8 mouse cellular contexts compared by ENCODE assay signal in genomic region chr2:119873105-119873464, GRCm38 (mm10). TPM values are rescaled to one million over a fixed set of nuclear protein-coding genes. Genes with fewer than 3 reads are reported as not detected.
DNase-seq lines count a peak whose midpoint lies in the region; ATAC-seq and TF ChIP-seq lines count a peak whose summit lies in the region.

No protein-coding gene starts in this region.

- H3K27me3 ChIP-seq in hindbrain, embryonic 16.5 days (replicated peaks; ENCODE audit: control insufficient read depth, insufficient read depth, low read length), result 0 out of 2 replicates have a peak, but pooled peaks cover 2% of the 10 kb centered on the region

- H3K4me3 ChIP-seq in gastrocnemius, adult 2 months, result peak overlapping the region; percentile 75
- peak overlapping the region; percentile 69 for H3K4me3 ChIP-seq in hindbrain, embryonic 16.5 days (ENCODE audit: low read length)

- peak overlapping the region; percentile 90 for H3K27ac ChIP-seq in gastrocnemius, adult 2 months
- H3K27ac ChIP-seq in hindbrain, embryonic 16.5 days (ENCODE audit: low read depth, low read length), result peak overlapping the region; percentile 95

- H3K4me2 ChIP-seq in hindbrain, embryonic 16.5 days (ENCODE audit: low read length), result peak overlapping the region; percentile 92

- under 1% methylated on average over 37 of the region's 39 CpGs for WGBS in hindbrain, embryonic 16.5 days

- peak overlapping the region; percentile 81 for H3K9ac ChIP-seq in hindbrain, embryonic 16.5 days (ENCODE audit: low read depth, low read length)

- intact Hi-C loops in gastrocnemius, adult 2 months (cut with DNase I), result no loop called here

- DNase-seq in gastrocnemius, adult 2 months, result peak; percentile 94
- DNase-seq in left cerebral cortex, adult 18-20 months (ENCODE audit: low spot score in 2 of 2), result peak; percentile 83 to 84
- peak; percentile 85 to 92 for DNase-seq in lung, postnatal 4 days
- peak; percentile 76 for DNase-seq in retina, postnatal 7 days (ENCODE audit: low read depth, low spot score)
- DNase-seq in thymus, postnatal 4 days, result peak; percentile 86

- ATAC-seq in activated CD4-positive, CD25-positive, alpha-beta regulatory T cell, adult 4 months, result peak; percentile 43
- ATAC-seq in common myeloid progenitor, adult 5-6 weeks (replicated peaks; ENCODE audit: low read depth, poor library complexity, severe bottlenecking), result peak; percentile 76
- ATAC-seq in hindbrain, embryonic 16.5 days, result peak; percentile 95

- peaks cover 7% of the 10 kb centered on the region for H3K4me1 ChIP-seq in hindbrain, embryonic 16.5 days (ENCODE audit: control insufficient read depth, insufficient read depth, low read depth, low read length)

- no peak for TF ChIP-seq CTCF in gastrocnemius, adult 2 months (IDR thresholded peaks at IDR 0.05)

- H3K36me3 ChIP-seq in hindbrain, embryonic 16.5 days (ENCODE audit: control insufficient read depth, insufficient read depth, low read length), result no peaks in the 10 kb centered on the region

- H3K9me3 ChIP-seq in hindbrain, embryonic 16.5 days (ENCODE audit: control insufficient read depth, low read length), result no peaks in the 10 kb centered on the region

RNA-seq across cellular contexts. Expression of gene Mga, which starts 23.9 kb away (rescaled TPM):
- 10 to 100 TPM; 30.4 to 32.7 TPM for polyA plus RNA-seq in activated CD4-positive, CD25-positive, alpha-beta regulatory T cell, adult 4 months (2017; shearing (Covaris generic))
- total RNA-seq in common myeloid progenitor, adult 5-6 weeks (2017), result 78.8 and 103 TPM in 2 replicates
- 10 to 100 TPM; 32.9 to 38.4 TPM for total RNA-seq in gastrocnemius, adult 2 months (2021)
- polyA plus RNA-seq in hindbrain, embryonic 16.5 days (2015; fragmentation: Nextera tagmentation; extraction: Ambion mirVana), result 19.4 and 22.4 TPM in 2 replicates
- total RNA-seq in left cerebral cortex, adult 18-20 months (2021), result 10 to 100 TPM; 59.4 to 65.6 TPM

Comparison
In these comparisons a context has a peak if more than half of its experiments do, and no peak if none do; other contexts are left out.
1. Peak in every context shown above with its lines: DNase-seq, ATAC-seq, H3K4me3 ChIP-seq and H3K27ac ChIP-seq.
2. ATAC-seq: peak in every context shown above with its lines; median percentile 95 in hindbrain, embryonic 16.5 days; 76 in common myeloid progenitor, adult 5-6 weeks; 43 in activated CD4-positive, CD25-positive, alpha-beta regulatory T cell, adult 4 months.